Mouse (Mus musculus) G1E (cell line): ENCODE results near the gene H2-DMb2.

Source experiments
- CTCF ChIP-seq: IDR thresholded peaks from 2 replicates; pipeline ENCODE4 v1.5.1; 2012; ENCODE audit warnings: low read depth, low read length, inconsistent platforms, mixed read lengths
- GATA1 ChIP-seq: IDR thresholded peaks from 2 replicates; pipeline ENCODE4 v1.6.1; 2012; ENCODE audit warnings: borderline replicate concordance, low read length, inconsistent platforms, mixed read lengths
- POLR2AphosphoS5 ChIP-seq: IDR thresholded peaks from 2 replicates; pipeline ENCODE4 v1.6.1; 2012; ENCODE audit warnings: low read depth, low read length, inconsistent platforms; ENCODE audit not compliant: insufficient replicate concordance
- TAL1 ChIP-seq: conservative IDR thresholded peaks from 2 replicates; pipeline ENCODE4 v1.6.1; 2012; ENCODE audit warnings: low read depth, low read length, inconsistent platforms, mixed read lengths

DNA sequence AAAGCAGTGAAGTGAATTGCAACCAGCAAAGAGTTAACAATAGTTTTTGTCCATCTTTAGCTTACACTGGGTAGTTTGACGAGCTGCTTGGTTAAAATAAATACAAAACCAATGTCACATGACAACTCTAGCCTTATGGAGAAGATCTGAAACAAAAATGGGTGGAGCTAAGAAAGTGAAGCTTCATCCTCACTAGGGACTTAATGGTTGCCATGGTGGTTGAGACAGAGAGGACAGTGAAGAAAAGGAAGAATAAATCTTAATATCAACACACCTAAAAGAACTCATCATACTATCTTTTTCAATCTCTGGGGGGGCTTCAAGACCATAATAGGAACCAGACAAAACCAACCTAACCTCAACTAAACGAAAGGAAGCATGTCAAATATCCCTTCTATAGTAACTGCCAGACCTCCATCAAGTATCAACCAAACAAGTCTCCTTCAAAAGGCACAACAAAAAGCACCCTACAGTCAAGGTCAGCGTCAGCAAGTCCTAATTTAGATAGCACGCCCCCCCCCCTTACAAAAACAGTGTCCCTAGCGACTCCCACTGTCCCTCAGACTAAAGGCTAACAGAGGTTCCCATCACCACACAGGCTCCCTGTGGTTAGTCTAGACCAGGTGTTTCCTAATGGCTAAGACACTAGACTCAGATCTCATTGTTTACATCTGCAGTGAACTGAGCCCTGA is 25.5 kb upstream of the H2-DMb2 start:
- no peak for TF ChIP-seq CTCF
- no peak for TF ChIP-seq GATA1
- TF ChIP-seq TAL1 = no peak
- TF ChIP-seq POLR2AphosphoS5 = no peak; the same call in 1 of the 2 replicates
